10 mouse cellular contexts compared by ENCODE assay signal in genomic region chr5:134468158-134468765, GRCm38 (mm10). TPM values are rescaled to one million over a fixed set of nuclear protein-coding genes. Genes with fewer than 3 reads are reported as not detected.
DNase-seq lines count a peak whose midpoint lies in the region; ATAC-seq and TF ChIP-seq lines count a peak whose summit lies in the region.
"Had no signal": no experiment of that assay in that cellular context is flagged by ENCODE, and none has a peak within 500 bp of the region (broad histone marks: within the 10 kb centered on the region; RNA-seq: fewer than 3 reads in every experiment).

No protein-coding gene starts in this region.

- DNase-seq in heart, embryonic 10.5 days (ENCODE audit: low spot score) = peak; percentile 53
- DNase-seq in stomach, postnatal 0 days (ENCODE audit: low spot score) = no peak
- DNase-seq in liver, postnatal 0 days = no peak
- DNase-seq in ovary, adult 18-20 months (ENCODE audit: low spot score) = no peak
- no peak for DNase-seq in urinary bladder, postnatal 14 days (ENCODE audit: low spot score)
- DNase-seq: cerebellum, postnatal 14 days; kidney, adult 18-20 months had no signal

- H3K4me3 ChIP-seq in heart, embryonic 10.5 days = no peak overlapping the region
- no peak overlapping the region for H3K4me3 ChIP-seq in heart, embryonic 11.5 days (ENCODE audit: low read depth, low read length)
- no peak overlapping the region for H3K4me3 ChIP-seq in stomach, embryonic 16.5 days (replicated peaks; ENCODE audit: low read length)
- H3K4me3 ChIP-seq in stomach, postnatal 0 days (ENCODE audit: low read depth, low read length) = no peak overlapping the region
- H3K4me3 ChIP-seq in liver, postnatal 0 days (ENCODE audit: low read depth, low read length) = no peak overlapping the region

- H3K27ac ChIP-seq in heart, embryonic 10.5 days = 0 out of 2 replicates have a peak overlapping the region, but pooled peaks have one; percentile 22
- H3K27ac ChIP-seq in heart, embryonic 11.5 days (ENCODE audit: low read depth, low read length) = no peak overlapping the region
- H3K27ac ChIP-seq in stomach, embryonic 16.5 days (ENCODE audit: low read length) = no peak overlapping the region
- no peak overlapping the region for H3K27ac ChIP-seq in stomach, postnatal 0 days (replicated peaks)
- peak overlapping the region; percentile 46 for H3K27ac ChIP-seq in liver, postnatal 0 days (ENCODE audit: low read depth)

- no peaks in the 10 kb centered on the region for H3K27me3 ChIP-seq in heart, embryonic 10.5 days (ENCODE audit: insufficient read depth, poor library complexity, severe bottlenecking)
- H3K27me3 ChIP-seq in heart, embryonic 11.5 days (ENCODE audit: control insufficient read depth, insufficient read depth, low read length) = no peaks in the 10 kb centered on the region
- no peaks in the 10 kb centered on the region for H3K27me3 ChIP-seq in stomach, embryonic 16.5 days (ENCODE audit: control insufficient read depth, insufficient read depth, low read length)
- no peaks in the 10 kb centered on the region for H3K27me3 ChIP-seq in stomach, postnatal 0 days (ENCODE audit: control insufficient read depth, insufficient read depth, low read length)
- no peaks in the 10 kb centered on the region for H3K27me3 ChIP-seq in liver, postnatal 0 days (ENCODE audit: insufficient read depth, low read length)

- H3K4me1 ChIP-seq in heart, embryonic 10.5 days = peaks cover 21% of the 10 kb centered on the region
- peaks cover 4% of the 10 kb centered on the region; the same call in 1 of the 2 replicates for H3K4me1 ChIP-seq in heart, embryonic 11.5 days (ENCODE audit: control insufficient read depth, insufficient read depth, low read length)
- H3K4me1 ChIP-seq in stomach, embryonic 16.5 days (ENCODE audit: control insufficient read depth, insufficient read depth, low read length) = peaks cover 12% of the 10 kb centered on the region
- H3K4me1 ChIP-seq in stomach, postnatal 0 days (replicated peaks; ENCODE audit: control insufficient read depth, insufficient read depth) = no peaks in the 10 kb centered on the region
- peaks cover 19% of the 10 kb centered on the region for H3K4me1 ChIP-seq in liver, postnatal 0 days (ENCODE audit: insufficient read depth)

- H3K9me3 ChIP-seq in heart, embryonic 10.5 days = no peaks in the 10 kb centered on the region
- no peaks in the 10 kb centered on the region for H3K9me3 ChIP-seq in heart, embryonic 11.5 days (replicated peaks; ENCODE audit: control insufficient read depth, low read length)
- H3K9me3 ChIP-seq in stomach, embryonic 16.5 days (replicated peaks; ENCODE audit: control insufficient read depth, low read length) = no peaks in the 10 kb centered on the region
- H3K9me3 ChIP-seq in stomach, postnatal 0 days (ENCODE audit: control insufficient read depth, low read length) = no peaks in the 10 kb centered on the region
- no peaks in the 10 kb centered on the region for H3K9me3 ChIP-seq in liver, postnatal 0 days (ENCODE audit: low read length)

- ATAC-seq in heart, embryonic 11.5 days (replicated peaks; ENCODE audit: insufficient number of reproducible peaks, low FRiP score, low TSS enrichment) = no peak
- ATAC-seq in stomach, embryonic 16.5 days (ENCODE audit: insufficient read depth, low FRiP score) = no peak
- ATAC-seq in stomach, postnatal 0 days (ENCODE audit: low FRiP score, low TSS enrichment) = no peak
- no peak for ATAC-seq in liver, postnatal 0 days
- ATAC-seq in erythroblast, adult 5-6 weeks (replicated peaks; ENCODE audit: low FRiP score, poor library complexity, severe bottlenecking) = no peak

- no peaks in the 10 kb centered on the region for H3K36me3 ChIP-seq in heart, embryonic 10.5 days
- no peaks in the 10 kb centered on the region for H3K36me3 ChIP-seq in heart, embryonic 11.5 days (ENCODE audit: control insufficient read depth, insufficient read depth, low read length)
- no peaks in the 10 kb centered on the region for H3K36me3 ChIP-seq in stomach, embryonic 16.5 days (ENCODE audit: control insufficient read depth, insufficient read depth, low read length)
- H3K36me3 ChIP-seq in stomach, postnatal 0 days (ENCODE audit: control insufficient read depth, insufficient read depth, low read length) = no peaks in the 10 kb centered on the region
- no peaks in the 10 kb centered on the region for H3K36me3 ChIP-seq in liver, postnatal 0 days (replicated peaks; ENCODE audit: insufficient read depth, low read length)

- no peak overlapping the region for H3K4me2 ChIP-seq in heart, embryonic 11.5 days
- no peak overlapping the region for H3K4me2 ChIP-seq in stomach, embryonic 16.5 days (ENCODE audit: low read depth, low read length)
- H3K4me2 ChIP-seq in stomach, postnatal 0 days (replicated peaks; ENCODE audit: low read depth) = no peak overlapping the region
- no peak overlapping the region for H3K4me2 ChIP-seq in liver, postnatal 0 days (ENCODE audit: low read depth, low read length)

- TF ChIP-seq CTCF in stomach, postnatal 0 days (IDR thresholded peaks at IDR 0.05; ENCODE audit: low read depth) = no peak
- no peak for TF ChIP-seq CTCF in liver, postnatal 0 days (IDR thresholded peaks at IDR 0.05; ENCODE audit: low read depth)

- TF ChIP-seq EP300 in stomach, postnatal 0 days (optimal IDR thresholded peaks at IDR 0.05) = no peak
- TF ChIP-seq EP300 in liver, postnatal 0 days (IDR thresholded peaks at IDR 0.05; ENCODE audit: low read depth) = no peak

- WGBS in heart, embryonic 10.5 days = 69% methylated on average over 10 of the region's 10 CpGs
- 71% methylated on average over 10 of the region's 10 CpGs for WGBS in heart, embryonic 11.5 days (ENCODE audit: insufficient replicate concordance)
- 62% methylated on average over 10 of the region's 10 CpGs for WGBS in stomach, embryonic 16.5 days
- WGBS in stomach, postnatal 0 days = 58% methylated on average over 10 of the region's 10 CpGs
- 53% methylated on average over 10 of the region's 10 CpGs for WGBS in liver, postnatal 0 days (ENCODE audit: insufficient replicate concordance)

- H3K9ac ChIP-seq in heart, embryonic 11.5 days (ENCODE audit: low read depth, low read length) = no peak overlapping the region
- peak overlapping the region; percentile 31 for H3K9ac ChIP-seq in stomach, embryonic 16.5 days (ENCODE audit: low read length)
- no peak overlapping the region; the same call in 1 of the 2 replicates for H3K9ac ChIP-seq in stomach, postnatal 0 days (ENCODE audit: low read length)
- no peak overlapping the region for H3K9ac ChIP-seq in liver, postnatal 0 days (replicated peaks)

RNA-seq across cellular contexts. Expression of gene Gtf2ird1, which starts 11.7 kb away (rescaled TPM):
- 64.1 and 74.8 TPM in 2 replicates for polyA plus RNA-seq in heart, embryonic 10.5 days (2016; fragmentation: Nextera tagmentation; extraction: Ambion mirVana)
- polyA plus RNA-seq in heart, embryonic 11.5 days (2014; fragmentation: Nextera tagmentation; extraction: Ambion mirVana) = 49.0 and 55.7 TPM in 2 replicates
- polyA plus RNA-seq in stomach, embryonic 16.5 days (2015; fragmentation: Nextera tagmentation; extraction: Ambion mirVana) = 70.5 and 75.0 TPM in 2 replicates
- 42.4 and 47.0 TPM in 2 replicates for polyA plus RNA-seq in stomach, postnatal 0 days (2015; fragmentation: Nextera tagmentation; extraction: Ambion mirVana)
- 10.0 and 11.0 TPM in 2 replicates for polyA plus RNA-seq in liver, postnatal 0 days (2015; fragmentation: Nextera tagmentation; extraction: Ambion mirVana)
- total RNA-seq in erythroblast, adult 5-6 weeks (2015; ENCODE audit: low replicate concordance) = 3.3 and 29.0 TPM in 2 replicates
- 2.2 TPM in 2 replicates for total RNA-seq in erythroblast, adult 5-6 weeks (2017; ENCODE audit: low replicate concordance)

Comparison
In these comparisons a context has a peak if more than half of its experiments do, and no peak if none do; other contexts are left out.
1. H3K27ac ChIP-seq: peak in heart, embryonic 10.5 days (single experiment) and liver, postnatal 0 days (single experiment); none in heart, embryonic 11.5 days (single experiment), stomach, embryonic 16.5 days (single experiment) and stomach, postnatal 0 days (single experiment).